Mouse (Mus musculus) frontal cortex, adult 2 months (tissue): Measurements from ENCODE around the gene Wrb. TPM values are rescaled to one million over a fixed set of nuclear protein-coding genes. Genes with fewer than 3 reads are reported as not detected.

Experiments
- polyA plus RNA-seq: library from polyadenylated mRNA; depleted of rRNA; stranded (reverse); fragments of >200 nt; gene quantifications from 2 replicates; pipeline ENCODE4 v1.2.3, GENCODE M21; 2012; rRNA removed

Wrb gene
- polyA plus RNA-seq, 1 experiment, result 115 TPM

Other genes with a start within 250 kb of the Wrb start
- gene Psmg1, start 154.4 kb upstream of the Wrb start, polyA plus RNA-seq, result 25.0 and 26.4 TPM in 2 replicates
- 79.8 and 80.1 TPM in 2 replicates for gene Brwd1, start 62.9 kb upstream of the Wrb start, polyA plus RNA-seq
- 104 TPM in 2 replicates for gene Hmgn1, start 17.7 kb upstream of the Wrb start, polyA plus RNA-seq
- 3.8 and 4.1 TPM in 2 replicates for gene Lca5l, start 46.9 kb downstream of the Wrb start, polyA plus RNA-seq
- gene Sh3bgr, start 55.0 kb downstream of the Wrb start, polyA plus RNA-seq, result 8.8 and 12.6 TPM in 2 replicates
- 13.3 and 14.2 TPM in 2 replicates for gene B3galt5, start 90.4 kb downstream of the Wrb start, polyA plus RNA-seq